Mouse (Mus musculus): ENCODE data around the gene Zfp948. TPM values are rescaled to one million over a fixed set of nuclear protein-coding genes. Genes with fewer than 3 reads are reported as not detected.
"Not testable (repeated sequence)": the region's sequence is repeated elsewhere in the genome, so short reads cannot be mapped to it uniquely, and the experiment has no call there.

Zfp948 gene
- total RNA-seq, 2 experiments from 2014 or later: 1.8 to 3.1 TPM

- DNase-seq: not testable (repeated sequence)
Observed at GRCm38 (mm10) chr17:21635758-21636157, 69.0 kb downstream of the Zfp948 start.

Other genes starting within 250 kb of the Zfp948 start
- gene Zfp677, start 183.3 kb upstream of the Zfp948 start, total RNA-seq (2021): under 1 TPM; 0.36 to 0.40 TPM
- gene Zfp54, start 143.8 kb upstream of the Zfp948 start, total RNA-seq (2021): under 1 TPM; 0.84 to 0.99 TPM
- 1 to 10 TPM; 5.2 to 5.4 TPM for gene Zfp51, start 116.6 kb upstream of the Zfp948 start, total RNA-seq (2021)
- 1 to 10 TPM; 1.1 to 1.4 TPM for gene Zfp53, start 78.0 kb upstream of the Zfp948 start, total RNA-seq (2021)
- gene Zfp52, start 31.5 kb upstream of the Zfp948 start, total RNA-seq (2021): 1 to 10 TPM; 3.0 to 6.3 TPM
- 1 to 10 TPM; 1.8 to 2.0 TPM for gene Zfp983, start 83.6 kb downstream of the Zfp948 start, total RNA-seq (2021)
- 1 to 10 TPM; 1.9 to 3.3 TPM for gene Gm10226, start 124.9 kb downstream of the Zfp948 start, total RNA-seq (2021)
- gene Zfp760, start 140.7 kb downstream of the Zfp948 start, total RNA-seq (2021): 1 to 10 TPM; 1.4 to 1.7 TPM
- gene Zfp229, start 163.8 kb downstream of the Zfp948 start, total RNA-seq (2021): 1 to 10 TPM; 4.4 to 7.0 TPM